Mouse (Mus musculus) forebrain, embryonic 16.5 days (tissue): Measurements from ENCODE around the gene Sult2a7. TPM values are rescaled to one million over a fixed set of nuclear protein-coding genes. Genes with fewer than 3 reads are reported as not detected.

Source experiments
- polyA plus RNA-seq: library from polyadenylated mRNA; unstranded; fragments of >200 nt; fragmentation: Nextera tagmentation; extraction: Ambion mirVana; gene quantifications from 2 replicates; pipeline ENCODE4 v1.2.1, GENCODE M21; 2015

Sult2a7 gene
- polyA plus RNA-seq, 1 experiment from 2014 or later = not detected

Other genes with a start within 250 kb of the Sult2a7 start
- not detected in 2 replicates for gene Sult2a6, start 239.4 kb downstream of the Sult2a7 start, polyA plus RNA-seq
- gene Obox8, start 160.7 kb downstream of the Sult2a7 start, polyA plus RNA-seq = not detected in 2 replicates
- not detected in 2 replicates for gene Sult2a8, start 47.5 kb downstream of the Sult2a7 start, polyA plus RNA-seq
- 0.15 and 0.17 TPM in 2 replicates for gene Vmn1r90, start 69.3 kb upstream of the Sult2a7 start, polyA plus RNA-seq
- gene Obox7, start 165.3 kb upstream of the Sult2a7 start, polyA plus RNA-seq = not detected in 2 replicates